Mouse (Mus musculus) WW6 (cell line): Measurements from ENCODE around the gene Nos1.

Experiments used
- DNase-seq: peaks from one replicate; pipeline ENCODE4 v3.0.0-alpha.2; 2013; ENCODE audit warnings: low read depth, low spot score

The Nos1 gene

DNA sequence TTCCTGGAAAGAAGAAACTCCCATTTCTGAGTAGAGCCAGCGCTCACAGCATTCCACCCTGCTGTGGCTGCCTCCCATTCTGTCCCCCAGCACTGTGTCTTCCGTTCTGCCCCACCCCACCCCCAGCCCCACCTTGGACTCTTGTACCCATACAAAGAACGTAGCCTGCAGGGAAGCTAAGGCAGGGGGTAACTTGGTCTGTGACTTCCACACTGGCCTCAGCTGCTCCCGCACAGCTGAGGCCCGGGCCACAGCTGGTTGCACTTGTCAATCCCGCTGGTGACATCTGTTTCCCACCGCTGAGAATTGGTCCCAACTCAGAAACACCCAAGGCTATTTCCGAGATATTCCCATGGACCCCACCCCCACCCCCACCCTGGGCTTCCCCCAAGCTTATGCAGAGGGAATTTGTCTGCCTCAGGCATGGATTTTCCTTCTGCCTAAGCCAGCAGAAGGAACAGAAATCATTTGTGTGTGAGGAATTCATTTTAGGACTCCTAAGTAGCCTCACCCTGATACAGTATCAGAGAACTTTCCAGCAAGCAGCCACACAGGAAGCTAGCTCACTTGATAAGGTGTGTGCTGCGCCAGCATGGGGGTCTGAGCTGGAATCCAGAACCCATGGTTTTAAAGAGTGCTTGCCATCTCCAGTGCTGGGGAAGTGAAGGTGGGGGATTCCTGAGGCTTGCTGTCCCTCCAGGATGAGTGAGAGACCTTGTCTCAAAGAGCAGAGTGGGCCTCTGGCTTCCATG is 117.4 kb downstream of the Nos1 start:
- no peak for DNase-seq

DNA sequence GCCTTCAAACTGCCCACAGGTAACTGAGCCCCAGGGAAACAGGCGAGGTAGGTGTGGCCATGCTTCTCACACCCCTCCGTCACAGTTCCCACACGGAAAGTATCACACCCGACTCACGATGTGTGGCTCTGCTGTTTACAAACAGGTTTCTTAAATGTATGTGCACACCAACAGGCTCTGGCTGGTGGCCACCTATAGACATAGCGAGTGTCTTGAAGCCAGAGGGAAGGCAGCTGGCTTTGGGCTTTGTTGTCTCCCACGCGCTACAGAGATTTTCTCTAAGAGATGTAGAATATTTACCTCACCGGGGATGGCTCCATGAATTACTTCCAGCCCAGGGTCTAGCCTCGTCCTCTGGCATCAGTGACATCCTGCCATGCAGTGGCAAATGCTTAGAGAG is 118.5 kb downstream of the Nos1 start:
- DNase-seq = no peak

DNA sequence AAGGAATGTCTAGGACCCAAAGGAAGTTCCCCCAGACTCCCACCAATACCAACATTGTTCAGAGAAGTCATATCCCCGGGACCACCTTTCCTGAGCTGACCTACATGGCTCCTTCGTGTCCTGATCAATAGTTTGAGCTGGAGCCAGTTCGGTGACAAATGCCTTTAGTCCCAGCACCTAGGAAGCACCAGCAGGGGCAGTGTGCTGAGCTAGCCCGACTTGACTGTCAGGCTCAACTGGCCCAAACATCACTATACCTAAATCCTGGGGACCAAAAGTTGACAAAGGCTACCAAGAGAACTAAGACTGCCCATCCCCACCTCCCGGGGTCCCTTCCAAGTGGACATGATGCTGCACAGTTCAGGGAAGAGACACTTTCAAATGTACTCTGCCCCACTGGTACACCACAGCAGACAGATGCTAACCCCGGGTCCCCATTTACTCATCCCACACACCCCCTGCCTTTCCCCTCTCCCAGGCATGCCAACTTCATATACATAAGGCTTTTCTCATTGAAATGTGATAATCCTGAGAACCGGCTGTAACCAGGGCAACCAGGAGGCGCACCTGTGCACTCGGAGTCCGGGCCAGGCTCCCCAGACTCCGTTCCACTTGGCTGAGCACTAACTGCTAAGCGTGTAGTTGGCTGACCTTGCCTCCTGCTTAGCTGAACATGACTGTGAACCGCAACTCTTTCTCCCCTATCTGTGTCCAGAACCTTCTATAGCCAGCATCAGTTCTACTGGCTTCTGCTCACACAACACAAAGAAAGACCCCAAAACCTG is 120.3 kb downstream of the Nos1 start:
- no peak for DNase-seq

DNA sequence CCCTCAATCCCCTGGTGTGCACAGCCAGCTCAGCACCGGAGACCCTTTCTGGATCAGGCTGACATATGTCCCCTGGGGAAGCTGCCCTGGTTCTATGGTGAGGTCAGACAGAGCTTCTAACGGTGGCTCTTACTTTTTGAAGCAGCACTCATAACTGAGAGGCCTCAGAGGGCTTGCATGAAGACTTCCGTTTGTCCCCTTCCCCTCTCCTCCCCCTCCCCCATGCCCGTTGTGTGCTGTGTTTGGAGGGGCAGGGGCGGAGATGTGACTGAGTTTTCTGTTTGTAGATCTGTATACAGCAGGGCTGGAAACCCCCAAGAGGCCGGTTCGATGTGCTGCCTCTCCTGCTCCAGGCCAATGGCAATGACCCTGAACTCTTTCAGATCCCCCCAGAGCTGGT is 122.7 kb downstream of the Nos1 start:
- DNase-seq = no peak

DNA sequence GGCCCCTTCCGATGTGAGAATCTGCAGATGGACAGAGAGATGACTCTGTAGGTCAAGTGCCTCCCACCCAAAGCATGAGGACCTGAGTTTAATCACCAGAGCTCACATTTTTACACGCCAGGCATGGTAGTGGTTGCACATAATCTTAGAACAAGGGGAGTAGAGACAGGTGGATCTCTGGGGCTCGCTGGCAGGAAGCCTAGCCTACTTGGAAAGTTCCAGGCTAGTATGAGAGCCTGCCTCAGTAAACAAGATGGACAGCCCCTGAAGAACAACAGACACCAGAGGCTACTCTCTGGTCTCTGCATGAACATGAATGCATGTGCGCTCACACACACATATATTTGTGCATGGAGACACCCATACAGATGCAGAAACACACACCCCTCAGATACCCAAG is 124.9 kb downstream of the Nos1 start:
- DNase-seq = no peak

DNA sequence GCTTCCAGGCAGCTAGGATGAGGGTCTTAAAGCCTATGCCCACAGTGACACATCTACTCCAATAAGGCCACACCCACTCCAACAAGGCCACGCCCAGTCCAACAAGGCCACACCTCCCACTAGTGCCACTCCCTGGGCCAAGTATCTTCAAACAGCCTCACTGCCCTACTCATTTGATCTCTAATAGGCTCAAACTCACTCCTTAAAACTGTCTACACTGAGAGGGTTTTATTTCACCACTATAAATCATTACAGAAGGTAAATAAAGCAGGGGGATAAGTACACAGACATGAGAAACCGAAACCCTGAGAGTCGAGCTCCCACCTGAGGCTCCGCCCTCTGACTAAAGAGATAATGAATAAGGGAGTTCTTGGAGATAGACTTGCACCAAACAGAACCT is 128.7 kb downstream of the Nos1 start:
- DNase-seq = no peak

DNA sequence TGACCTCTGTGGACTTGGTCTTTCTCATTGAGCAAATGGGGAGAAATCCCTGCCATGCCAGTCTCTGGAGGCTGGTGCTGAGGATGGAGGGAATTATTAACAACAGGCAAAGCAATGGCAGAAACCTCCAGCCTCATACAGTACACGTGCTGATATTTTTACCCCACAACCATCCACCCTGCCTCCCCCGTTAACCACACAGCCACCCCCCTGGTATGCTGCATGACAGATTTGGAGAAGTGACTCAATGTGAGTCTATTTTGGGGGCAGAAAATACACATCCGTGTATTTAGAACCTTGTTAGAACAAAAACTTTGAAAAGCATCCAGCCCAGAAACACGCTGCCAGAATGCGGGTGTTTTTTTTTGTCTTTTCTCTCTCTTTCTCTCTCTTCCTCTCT is 135.5 kb downstream of the Nos1 start:
- DNase-seq = no peak

DNA sequence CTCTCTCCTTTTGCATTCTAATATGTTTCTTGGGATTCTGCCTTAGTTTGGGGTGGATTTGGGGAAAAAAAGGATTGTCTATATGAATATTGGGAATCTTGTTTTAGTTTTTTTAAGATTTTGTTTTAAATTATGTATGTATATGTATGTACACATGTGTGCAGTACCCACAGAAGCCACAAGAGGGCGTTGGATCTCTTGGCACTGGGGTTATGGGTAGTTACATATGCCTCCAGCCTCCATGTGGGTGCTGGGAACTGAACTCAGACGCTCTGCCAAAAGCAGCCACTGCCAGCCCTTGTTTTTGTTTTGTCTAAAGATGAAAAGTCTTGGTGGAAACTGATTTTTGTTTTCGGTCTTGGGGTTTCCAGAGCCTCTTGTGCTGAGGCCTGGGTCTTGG is 136.1 kb downstream of the Nos1 start:
- no peak for DNase-seq

DNA sequence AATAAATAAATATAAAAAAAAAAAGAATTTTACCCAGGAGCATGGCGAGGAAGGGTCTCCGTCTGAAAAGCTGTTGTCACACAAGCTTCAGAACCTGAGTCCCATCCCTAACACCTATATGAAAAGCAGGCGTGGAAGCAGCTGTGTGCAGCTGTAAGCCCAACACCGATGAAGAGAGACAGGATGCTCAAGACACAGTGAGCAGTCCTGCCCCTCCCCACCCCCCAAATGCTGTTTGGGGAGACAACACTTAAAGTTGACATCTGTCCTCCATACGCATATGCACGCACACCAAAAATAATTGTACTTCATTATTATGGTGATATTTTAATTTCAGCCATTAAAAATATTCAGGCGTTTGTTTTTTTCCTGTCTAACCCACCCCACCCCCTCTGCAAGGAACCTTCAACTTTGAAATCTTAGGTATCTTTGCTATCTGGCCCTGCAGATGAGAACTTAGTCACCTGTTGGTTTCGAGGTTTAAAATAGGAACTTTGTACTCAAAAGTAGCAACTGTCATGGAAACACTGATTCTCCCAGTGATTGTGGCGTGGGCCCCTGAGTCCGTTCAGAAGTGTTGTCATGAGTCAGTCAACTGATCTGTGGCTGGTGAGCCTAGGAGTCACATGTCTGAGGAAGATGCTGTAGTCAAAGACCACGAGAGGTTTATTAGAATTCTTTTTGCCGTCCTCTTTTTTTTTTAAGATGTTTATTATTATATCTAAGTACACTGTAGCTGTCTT is 141.1 kb downstream of the Nos1 start:
- DNase-seq = no peak

DNA sequence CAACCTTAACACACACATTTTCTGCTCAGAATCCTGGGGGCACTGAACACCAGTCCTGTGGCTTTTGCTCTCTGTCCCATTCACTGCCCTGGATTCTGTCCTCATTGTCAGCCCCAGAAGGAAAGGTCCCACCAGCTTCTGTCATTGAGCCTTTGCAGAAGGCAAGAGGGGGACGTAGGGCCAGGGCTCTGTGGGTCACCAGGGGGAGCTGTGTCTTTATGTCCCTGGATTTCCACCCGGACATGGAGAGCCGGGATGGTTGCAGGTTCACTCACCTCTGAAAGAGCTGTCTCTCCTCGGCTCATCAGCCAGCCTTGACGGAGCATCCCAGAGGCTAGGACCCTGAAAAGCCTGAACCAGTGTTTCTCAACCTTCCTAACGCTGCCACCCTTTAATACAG is 142.9 kb downstream of the Nos1 start:
- DNase-seq = no peak

DNA sequence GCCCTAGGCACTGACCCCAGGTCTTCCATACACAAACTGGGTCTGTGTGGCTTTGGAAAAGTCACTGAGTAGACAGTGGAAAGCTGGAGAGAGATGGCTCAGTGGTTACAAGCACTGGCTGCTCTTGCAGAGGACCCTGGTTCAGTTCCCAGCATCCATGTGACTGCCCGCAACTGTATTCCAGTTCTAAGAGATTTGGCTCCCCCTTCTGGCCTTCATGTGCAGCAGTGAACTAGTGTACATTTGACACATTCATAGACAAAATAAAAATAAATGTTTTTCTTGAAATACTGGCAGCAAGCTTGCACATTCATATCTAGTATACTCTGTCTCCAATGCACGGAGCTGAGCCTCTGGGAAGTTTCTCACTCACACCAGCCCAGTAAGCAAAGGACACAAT is 147.7 kb downstream of the Nos1 start:
- DNase-seq = no peak

DNA sequence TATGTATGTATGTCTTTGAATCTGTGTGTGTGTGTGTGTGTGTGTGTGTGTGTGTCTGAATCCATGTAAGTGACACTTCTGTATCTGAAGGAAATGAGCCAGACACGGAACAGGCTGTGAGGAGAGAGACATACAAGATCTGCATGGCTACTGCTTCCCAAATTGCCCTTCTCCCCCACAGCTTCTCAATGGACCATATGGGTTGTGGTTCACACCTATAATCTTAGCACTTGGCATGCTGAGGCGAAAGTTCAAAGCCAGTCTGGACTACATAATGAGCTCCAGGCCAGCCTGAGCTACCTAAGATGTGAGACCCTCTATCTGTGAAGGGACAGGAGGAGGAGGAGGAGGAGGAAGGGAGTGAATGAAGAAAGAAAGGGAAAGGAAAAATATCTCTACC is 151.4 kb downstream of the Nos1 start:
- DNase-seq = no peak

DNA sequence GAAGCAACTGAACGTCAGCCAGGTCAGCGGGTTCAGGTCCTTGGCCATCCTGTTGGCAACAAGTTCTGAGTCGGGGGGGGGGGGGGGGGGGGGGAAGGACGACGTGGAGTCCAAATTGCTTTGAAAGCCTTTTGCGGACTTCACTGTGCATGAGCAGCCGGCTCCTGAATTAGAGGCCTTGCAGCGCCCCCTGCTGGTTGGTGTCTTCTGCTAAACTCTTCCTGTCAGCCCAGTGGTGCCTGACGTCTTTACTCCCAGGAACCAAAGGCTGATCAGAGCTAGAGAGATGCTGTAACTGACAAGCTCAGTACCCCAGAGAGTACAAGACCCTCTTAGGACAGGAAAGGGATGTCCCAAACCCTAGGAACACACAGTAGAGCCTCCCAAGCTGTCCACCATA is 152.0 kb downstream of the Nos1 start:
- DNase-seq = peak; percentile 49

DNA sequence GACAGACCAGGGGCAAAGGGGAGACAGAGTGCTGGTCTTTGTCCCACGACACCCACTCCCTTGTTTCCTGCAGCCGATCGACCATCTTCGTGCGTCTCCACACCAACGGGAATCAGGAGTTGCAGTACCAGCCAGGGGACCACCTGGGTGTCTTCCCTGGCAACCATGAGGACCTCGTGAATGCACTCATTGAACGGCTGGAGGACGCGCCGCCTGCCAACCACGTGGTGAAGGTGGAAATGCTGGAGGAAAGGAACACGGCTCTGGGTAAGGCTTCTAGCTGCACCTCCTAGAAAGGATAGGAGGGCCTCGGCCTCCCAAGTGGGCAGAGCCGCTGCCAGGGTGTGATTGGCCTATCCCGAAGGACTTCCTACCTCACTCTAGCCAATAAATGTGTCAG is 155.5 kb downstream of the Nos1 start:
- DNase-seq = no peak

DNA sequence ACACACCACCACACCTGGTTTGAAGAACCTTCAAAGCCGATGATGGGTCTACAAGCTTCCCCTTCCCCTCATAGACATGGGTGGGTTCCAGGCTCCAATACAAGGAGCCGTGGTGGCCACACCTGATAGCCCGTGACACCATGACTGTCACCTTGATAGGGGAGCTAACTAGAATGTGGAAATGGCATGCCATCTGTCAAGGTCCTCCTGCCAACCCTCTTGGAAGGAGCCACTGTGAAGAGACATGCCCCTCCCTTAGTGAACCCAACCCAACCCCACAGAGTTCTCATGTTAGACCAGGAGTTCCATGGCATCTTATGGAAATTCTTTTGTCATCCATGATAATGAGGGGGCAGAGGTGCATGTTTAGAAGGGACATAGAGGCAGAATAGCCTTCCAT is 156.4 kb downstream of the Nos1 start:
- no peak for DNase-seq

DNA sequence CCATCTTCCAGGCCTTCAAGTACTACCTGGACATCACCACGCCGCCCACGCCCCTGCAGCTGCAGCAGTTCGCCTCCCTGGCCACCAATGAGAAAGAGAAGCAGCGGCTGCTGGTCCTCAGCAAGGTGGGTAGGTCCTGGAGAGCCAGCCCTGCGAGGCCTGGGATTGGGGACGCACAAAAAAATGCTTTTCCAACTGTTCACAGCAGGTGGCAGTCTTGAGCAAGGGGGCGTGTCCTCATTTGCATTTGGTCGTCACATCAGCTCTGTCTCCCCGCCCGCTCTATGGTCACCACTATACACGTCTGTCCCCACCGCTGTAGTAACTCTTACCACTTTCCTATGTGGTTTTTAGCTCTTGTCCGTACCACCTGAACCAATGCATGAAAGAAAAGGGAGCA is 157.3 kb downstream of the Nos1 start:
- peak; percentile 75 for DNase-seq

DNA sequence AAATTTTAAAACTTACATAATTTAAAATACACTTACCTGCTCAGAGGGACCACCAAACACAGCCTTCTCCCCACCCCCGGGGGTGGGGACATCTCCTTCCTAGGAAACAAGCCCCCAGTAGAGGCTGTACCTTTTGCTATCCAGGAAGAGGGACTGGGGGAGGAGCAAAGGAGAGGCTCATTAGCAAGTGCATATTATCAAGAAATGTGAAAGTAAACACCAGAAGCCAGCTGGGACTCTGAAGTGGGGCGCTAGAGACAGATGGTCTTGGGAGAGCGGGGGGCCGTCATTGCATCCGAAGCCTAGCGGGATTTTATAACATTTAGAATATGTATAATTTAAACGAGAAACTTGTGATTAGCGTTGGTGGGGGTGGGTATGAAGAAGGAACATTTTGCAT is 158.6 kb downstream of the Nos1 start:
- no peak for DNase-seq

DNA sequence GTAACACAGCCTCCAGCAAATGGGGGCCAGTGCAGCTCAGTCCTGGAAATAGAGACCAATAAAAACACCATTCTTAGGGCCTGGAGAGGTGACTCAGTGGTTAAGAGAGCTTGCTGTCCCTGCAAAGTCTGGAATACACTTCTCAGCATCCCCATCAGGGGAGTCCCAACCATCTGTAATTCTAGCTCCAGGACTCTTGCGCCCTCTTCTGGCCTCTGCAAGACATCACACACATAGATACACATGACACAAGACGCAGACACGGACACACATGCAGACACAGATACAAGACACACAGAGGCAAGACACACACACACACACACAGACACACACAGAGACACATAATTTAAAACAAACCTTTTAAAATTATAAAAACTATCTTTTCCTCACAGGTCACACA is 160.7 kb downstream of the Nos1 start:
- DNase-seq = peak; percentile 45

DNA sequence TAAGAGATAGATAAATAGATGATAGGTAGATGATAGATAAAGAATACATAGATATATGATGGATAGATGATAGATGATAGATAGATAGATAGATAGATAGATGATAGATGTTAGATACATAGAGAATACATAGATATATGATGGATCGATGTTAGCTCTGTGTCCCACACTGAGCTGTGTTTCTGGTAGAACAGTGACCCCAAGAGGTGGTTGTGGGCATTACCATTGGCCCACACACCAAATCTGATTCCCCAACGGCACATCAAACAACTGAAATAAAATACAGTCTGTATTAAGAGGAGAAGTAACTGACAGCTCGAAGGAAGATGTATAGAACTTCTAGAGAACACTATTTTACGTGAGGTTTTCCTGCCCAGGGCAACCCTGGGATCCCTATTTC is 165.8 kb downstream of the Nos1 start:
- no peak for DNase-seq

DNA sequence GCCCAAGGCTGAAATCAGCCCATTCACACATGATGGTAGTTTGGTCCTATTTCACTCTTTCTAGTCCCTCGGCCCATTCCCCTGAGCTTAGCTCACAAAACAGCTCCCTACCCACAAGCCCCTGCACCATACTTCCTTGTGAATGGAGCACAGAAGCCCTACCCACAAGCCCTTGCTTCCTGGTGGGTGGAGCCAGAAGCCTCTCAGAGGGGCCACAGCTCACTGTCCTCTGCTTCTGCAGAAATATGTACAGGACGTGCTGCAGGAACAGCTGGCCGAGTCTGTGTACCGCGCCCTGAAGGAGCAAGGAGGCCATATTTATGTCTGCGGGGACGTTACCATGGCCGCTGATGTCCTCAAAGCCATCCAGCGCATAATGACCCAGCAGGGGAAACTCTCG is 168.6 kb downstream of the Nos1 start:
- peak; percentile 29 for DNase-seq

DNA sequence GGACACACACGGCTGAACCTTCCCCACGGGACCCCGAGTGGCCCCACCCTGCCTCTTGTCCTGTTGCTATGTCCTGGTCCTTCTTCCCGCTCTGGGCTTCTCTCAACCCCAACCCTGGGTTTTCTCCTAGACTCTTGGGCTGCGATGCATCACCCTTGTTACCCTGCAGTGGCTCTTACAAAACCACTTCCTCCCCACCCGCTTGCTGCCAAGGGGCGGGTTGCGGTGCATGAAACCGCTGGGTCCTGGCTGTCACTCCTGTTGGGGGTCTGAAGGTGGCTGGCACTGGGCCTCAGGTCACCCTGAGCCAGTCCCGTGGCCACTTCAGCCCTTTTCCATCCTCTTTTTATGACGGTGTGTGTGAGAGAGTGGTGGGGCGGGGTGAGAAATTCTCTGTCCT is 173.1 kb downstream of the Nos1 start:
- DNase-seq = no peak

DNA sequence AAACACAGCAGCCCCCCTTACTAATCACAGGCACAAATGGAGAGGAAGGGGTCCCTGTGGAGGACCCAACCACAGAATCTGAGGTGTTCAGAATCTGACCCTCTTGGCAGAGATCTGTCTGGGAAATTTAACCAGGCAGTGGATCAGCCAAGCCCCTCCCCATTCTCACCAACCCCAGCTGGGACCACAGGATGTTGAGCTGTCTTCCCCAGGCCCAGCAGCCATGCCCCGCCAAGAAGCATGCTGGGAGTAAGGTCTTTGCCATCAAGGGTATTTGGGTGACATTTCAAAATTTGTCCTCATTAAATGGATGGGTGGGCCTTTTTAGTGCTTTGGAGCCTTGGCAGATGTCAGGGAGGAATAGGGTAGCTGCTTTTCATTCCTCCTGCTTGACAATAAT is 173.6 kb downstream of the Nos1 start:
- no peak for DNase-seq
